Mouse (Mus musculus) yolk sac, embryonic 10.5 days (tissue): ENCODE results near the gene Btbd9.

ENCODE experiments used
- DNase-seq: peaks from one replicate; pipeline ENCODE4 v3.0.0-alpha.2; 2017; ENCODE audit warnings: low spot score

Btbd9 gene

GRCm38 (mm10) chr17:30241720-30242322 lies 334.5 kb downstream of the Btbd9 start:
- DNase-seq = no peak

- no peak for DNase-seq
Observed at GRCm38 (mm10) chr17:30241061-30241460, 335.2 kb downstream of the Btbd9 start.

- DNase-seq = no peak
Observed at GRCm38 (mm10) chr17:30240659-30241058, 335.6 kb downstream of the Btbd9 start.

GRCm38 (mm10) chr17:30239458-30239857 lies 336.8 kb downstream of the Btbd9 start:
- no peak for DNase-seq

- DNase-seq = no peak
Observed at GRCm38 (mm10) chr17:30237600-30237999, 338.7 kb downstream of the Btbd9 start.

- no peak for DNase-seq
Observed at GRCm38 (mm10) chr17:30236611-30237010, 339.7 kb downstream of the Btbd9 start.

GRCm38 (mm10) chr17:30235380-30235779 lies 340.9 kb downstream of the Btbd9 start:
- no peak for DNase-seq

- no peak for DNase-seq
Observed at GRCm38 (mm10) chr17:30232698-30233097, 343.6 kb downstream of the Btbd9 start.

- DNase-seq = no peak
Observed at GRCm38 (mm10) chr17:30231483-30231882, 344.8 kb downstream of the Btbd9 start.

- DNase-seq = no peak
Observed at GRCm38 (mm10) chr17:30230428-30230827, 345.9 kb downstream of the Btbd9 start.

- DNase-seq = no peak
Observed at GRCm38 (mm10) chr17:30228439-30229215, 347.7 kb downstream of the Btbd9 start.

GRCm38 (mm10) chr17:30225030-30225740 lies 351.1 kb downstream of the Btbd9 start:
- no peak for DNase-seq

GRCm38 (mm10) chr17:30222837-30223236 lies 353.5 kb downstream of the Btbd9 start:
- no peak for DNase-seq

GRCm38 (mm10) chr17:30222361-30222760 lies 353.9 kb downstream of the Btbd9 start:
- no peak for DNase-seq

GRCm38 (mm10) chr17:30221677-30222076 lies 354.6 kb downstream of the Btbd9 start:
- no peak for DNase-seq

GRCm38 (mm10) chr17:30215741-30216140 lies 360.5 kb downstream of the Btbd9 start:
- DNase-seq = no peak

GRCm38 (mm10) chr17:30214393-30214792 lies 361.9 kb downstream of the Btbd9 start:
- no peak for DNase-seq

- DNase-seq = no peak
Observed at GRCm38 (mm10) chr17:30213371-30213770, 362.9 kb downstream of the Btbd9 start.

GRCm38 (mm10) chr17:30212647-30213046 lies 363.6 kb downstream of the Btbd9 start:
- no peak for DNase-seq

GRCm38 (mm10) chr17:30210936-30211335 lies 365.4 kb downstream of the Btbd9 start:
- DNase-seq = no peak

GRCm38 (mm10) chr17:30210262-30210661 lies 366.0 kb downstream of the Btbd9 start:
- no peak for DNase-seq

GRCm38 (mm10) chr17:30205062-30205825 lies 371.0 kb downstream of the Btbd9 start:
- no peak for DNase-seq
